Comparison of ENCODE assay signal across 27 mouse cellular contexts in genomic region chr5:119571644-119572043, GRCm38 (mm10).
A peak's percentile ranks its signal among the peaks of the same experiment; 100 is the strongest.
DNase-seq lines count a peak whose midpoint lies in the region; ATAC-seq and TF ChIP-seq lines count a peak whose summit lies in the region.
"Had no signal": no experiment of that assay in that cellular context is flagged by ENCODE, and none has a peak within 500 bp of the region (broad histone marks: within the 10 kb centered on the region; RNA-seq: fewer than 3 reads in every experiment).

No protein-coding gene starts in this region.

- intact Hi-C loops in gastrocnemius, postnatal 14 days (cut with DNase I; ENCODE audit: low total_unique reads): no loop called here

- no peak overlapping the region for H3K4me2 ChIP-seq in intestine, postnatal 0 days (replicated peaks; ENCODE audit: low read depth)
- H3K4me2 ChIP-seq in intestine, embryonic 16.5 days (ENCODE audit: low read depth, low read length): no peak overlapping the region
- no peak overlapping the region for H3K4me2 ChIP-seq in liver, embryonic 14.5 days (ENCODE audit: low read depth)
- H3K4me2 ChIP-seq in liver, embryonic 12.5 days: no peak overlapping the region
- H3K4me2 ChIP-seq in forebrain, embryonic 12.5 days: no peak overlapping the region
- H3K4me2 ChIP-seq: heart, embryonic 15.5 days; hindbrain, embryonic 15.5 days; intestine, embryonic 15.5 days; limb, embryonic 12.5 days; midbrain, embryonic 15.5 days; neural tube, embryonic 13.5 days had no signal

- no peaks in the 10 kb centered on the region for H3K4me1 ChIP-seq in intestine, postnatal 0 days (replicated peaks; ENCODE audit: control insufficient read depth, insufficient read depth, low read length)
- H3K4me1 ChIP-seq in intestine, embryonic 16.5 days (ENCODE audit: control insufficient read depth, insufficient read depth, low read length): peaks cover 3% of the 10 kb centered on the region; the same call in 1 of the 2 replicates
- peaks cover 0 to 2% of the 10 kb centered on the region in 2 experiments; a peak in 2 of 4 replicates for H3K4me1 ChIP-seq in liver, embryonic 14.5 days (replicated peaks; ENCODE audit: control insufficient read depth in 2 of 2, insufficient read depth in 2 of 2, low read length in 1 of 2)
- 0 out of 2 replicates have a peak, but pooled peaks cover 3% of the 10 kb centered on the region for H3K4me1 ChIP-seq in liver, embryonic 12.5 days
- H3K4me1 ChIP-seq in E14TG2a.4 (replicated peaks; ENCODE audit: low read depth, low read length): peaks cover 21% of the 10 kb centered on the region
- H3K4me1 ChIP-seq in forebrain, embryonic 12.5 days: no peaks in the 10 kb centered on the region
- H3K4me1 ChIP-seq: forebrain, embryonic 10.5 days; hindbrain, embryonic 15.5 days; midbrain, embryonic 15.5 days; neural tube, embryonic 13.5 days had no signal

- TF ChIP-seq EP300 in liver, embryonic 14.5 days (IDR thresholded peaks at IDR 0.05; ENCODE audit: low read depth): no peak

- H3K9me3 ChIP-seq in intestine, postnatal 0 days (ENCODE audit: control insufficient read depth): peaks cover 6% of the 10 kb centered on the region
- H3K9me3 ChIP-seq in intestine, embryonic 16.5 days (ENCODE audit: control insufficient read depth, low read length): no peaks in the 10 kb centered on the region; the same call in 1 of the 2 replicates
- H3K9me3 ChIP-seq in liver, embryonic 14.5 days (ENCODE audit: control insufficient read depth, low read length): no peaks in the 10 kb centered on the region; the same call in 1 of the 2 replicates
- H3K9me3 ChIP-seq in liver, embryonic 12.5 days (replicated peaks): peaks cover 27% of the 10 kb centered on the region
- peaks cover 12% of the 10 kb centered on the region for H3K9me3 ChIP-seq in E14TG2a.4 (ENCODE audit: low read length)
- H3K9me3 ChIP-seq in forebrain, embryonic 12.5 days: peaks cover 11% of the 10 kb centered on the region
- H3K9me3 ChIP-seq: heart, embryonic 15.5 days; hindbrain, embryonic 15.5 days; intestine, embryonic 15.5 days; midbrain, embryonic 15.5 days had no signal

- WGBS in intestine, postnatal 0 days: 99% methylated on average over 3 of the region's 3 CpGs
- WGBS in intestine, embryonic 16.5 days: 96% methylated on average over 3 of the region's 3 CpGs
- WGBS in liver, embryonic 14.5 days (ENCODE audit: insufficient replicate concordance): 64% methylated on average over 3 of the region's 3 CpGs
- WGBS in liver, embryonic 12.5 days (ENCODE audit: insufficient replicate concordance): 72% methylated on average over 3 of the region's 3 CpGs
- 91% methylated on average over 3 of the region's 3 CpGs for WGBS in forebrain, embryonic 12.5 days

- no peak overlapping the region for H3K27ac ChIP-seq in intestine, postnatal 0 days (ENCODE audit: low read depth, low read length)
- no peak overlapping the region for H3K27ac ChIP-seq in intestine, embryonic 16.5 days (ENCODE audit: low read length)
- H3K27ac ChIP-seq in liver, embryonic 14.5 days: no peak overlapping the region
- H3K27ac ChIP-seq in liver, embryonic 12.5 days: no peak overlapping the region
- no peak overlapping the region for H3K27ac ChIP-seq in forebrain, embryonic 12.5 days
- H3K27ac ChIP-seq: forebrain, embryonic 10.5 days; heart, embryonic 15.5 days; hindbrain, embryonic 15.5 days; intestine, embryonic 15.5 days; limb, embryonic 12.5 days; midbrain, embryonic 15.5 days; neural tube, embryonic 13.5 days had no signal

- ATAC-seq in intestine, postnatal 0 days: no peak
- no peak for ATAC-seq in intestine, embryonic 16.5 days
- ATAC-seq in liver, embryonic 14.5 days (ENCODE audit: insufficient read depth): no peak
- ATAC-seq in liver, embryonic 12.5 days: no peak
- no peak for ATAC-seq in forebrain, embryonic 12.5 days (ENCODE audit: low FRiP score)
- ATAC-seq: forebrain, postnatal 0 days; intestine, embryonic 15.5 days; midbrain, embryonic 15.5 days had no signal

- H3K9ac ChIP-seq in intestine, postnatal 0 days (ENCODE audit: low read depth, low read length): no peak overlapping the region
- no peak overlapping the region for H3K9ac ChIP-seq in intestine, embryonic 16.5 days (ENCODE audit: low read depth, low read length)
- no peak overlapping the region for H3K9ac ChIP-seq in liver, embryonic 14.5 days (replicated peaks)
- no peak overlapping the region for H3K9ac ChIP-seq in liver, embryonic 12.5 days
- H3K9ac ChIP-seq in forebrain, embryonic 12.5 days: no peak overlapping the region
- H3K9ac ChIP-seq: forebrain, postnatal 0 days; heart, embryonic 15.5 days; hindbrain, embryonic 15.5 days; intestine, embryonic 15.5 days; limb, embryonic 12.5 days; midbrain, embryonic 15.5 days; neural tube, embryonic 13.5 days had no signal

- no peak for DNase-seq in liver, embryonic 14.5 days (ENCODE audit: low read depth in 3 of 3, low spot score in 3 of 3)
- DNase-seq in ES-CJ7 (ENCODE audit: low read depth, low spot score): peak; percentile 68
- DNase-seq in gastrocnemius, postnatal 14 days: no peak
- DNase-seq: adrenal gland, postnatal 36 days; B cell, adult 2 months; cerebellum, adult 11-12 months; cerebellum, postnatal 14 days; forebrain, postnatal 0 days; heart, postnatal 4 days; lung, postnatal 36 days; retina, postnatal 1 day; right cerebral cortex, postnatal 25 days; thymus, adult 2 months had no signal

- H3K36me3 ChIP-seq in intestine, postnatal 0 days (ENCODE audit: control insufficient read depth, insufficient read depth): no peaks in the 10 kb centered on the region
- no peaks in the 10 kb centered on the region for H3K36me3 ChIP-seq in intestine, embryonic 16.5 days (ENCODE audit: control insufficient read depth, insufficient read depth, low read length)
- no peaks in the 10 kb centered on the region for H3K36me3 ChIP-seq in liver, embryonic 14.5 days (replicated peaks; ENCODE audit: control insufficient read depth, insufficient read depth, low read depth)
- no peaks in the 10 kb centered on the region; the same call in 1 of the 2 replicates for H3K36me3 ChIP-seq in liver, embryonic 12.5 days
- no peaks in the 10 kb centered on the region for H3K36me3 ChIP-seq in E14TG2a.4 (ENCODE audit: insufficient read depth, low read length)
- no peaks in the 10 kb centered on the region for H3K36me3 ChIP-seq in forebrain, embryonic 12.5 days (replicated peaks)
- H3K36me3 ChIP-seq: forebrain, embryonic 10.5 days; heart, embryonic 15.5 days; hindbrain, embryonic 15.5 days; intestine, embryonic 15.5 days; limb, embryonic 12.5 days; midbrain, embryonic 15.5 days; neural tube, embryonic 13.5 days had no signal

- H3K27me3 ChIP-seq in intestine, postnatal 0 days (replicated peaks; ENCODE audit: control insufficient read depth, insufficient read depth, low read length): no peaks in the 10 kb centered on the region
- H3K27me3 ChIP-seq in intestine, embryonic 16.5 days (replicated peaks; ENCODE audit: control insufficient read depth, insufficient read depth, low read length): no peaks in the 10 kb centered on the region
- H3K27me3 ChIP-seq in liver, embryonic 14.5 days (ENCODE audit: control insufficient read depth, insufficient read depth, low read length): no peaks in the 10 kb centered on the region
- no peaks in the 10 kb centered on the region for H3K27me3 ChIP-seq in liver, embryonic 12.5 days (replicated peaks)
- peaks cover 8% of the 10 kb centered on the region; the same call in 1 of the 2 replicates for H3K27me3 ChIP-seq in E14TG2a.4 (ENCODE audit: insufficient read depth, low read length)
- no peaks in the 10 kb centered on the region for H3K27me3 ChIP-seq in forebrain, embryonic 12.5 days
- H3K27me3 ChIP-seq: CH12.LX; hindbrain, embryonic 15.5 days; intestine, embryonic 15.5 days; midbrain, embryonic 15.5 days; neural tube, embryonic 13.5 days had no signal

- TF ChIP-seq CTCF in intestine, postnatal 0 days (IDR thresholded peaks at IDR 0.05; ENCODE audit: low read depth): peak; percentile 43
- TF ChIP-seq CTCF in liver, embryonic 14.5 days (IDR thresholded peaks at IDR 0.05; ENCODE audit: low read depth): peak; percentile 38; the same call in 1 of the 2 replicates
- TF ChIP-seq CTCF in E14TG2a.4 (conservative IDR thresholded peaks at IDR 0.05; ENCODE audit: low read length): peak; percentile 70

- H3K4me3 ChIP-seq in intestine, postnatal 0 days (ENCODE audit: low read depth, low read length): no peak overlapping the region
- H3K4me3 ChIP-seq in intestine, embryonic 16.5 days (ENCODE audit: low read length): no peak overlapping the region
- H3K4me3 ChIP-seq in liver, embryonic 14.5 days (ENCODE audit: insufficient read depth in 1 of 2, low read depth in 2 of 2, low read length in 2 of 2): no peak overlapping the region
- H3K4me3 ChIP-seq in liver, embryonic 12.5 days: no peak overlapping the region
- H3K4me3 ChIP-seq in E14TG2a.4 (replicated peaks; ENCODE audit: low read length): no peak overlapping the region
- no peak overlapping the region for H3K4me3 ChIP-seq in forebrain, embryonic 12.5 days (replicated peaks)
- H3K4me3 ChIP-seq: forebrain, embryonic 10.5 days; heart, embryonic 15.5 days; hindbrain, embryonic 15.5 days; intestine, embryonic 15.5 days; limb, embryonic 12.5 days; midbrain, embryonic 15.5 days; myocyte; neural tube, embryonic 13.5 days had no signal
